Mouse (Mus musculus) limb, embryonic 14.5 days (tissue): ENCODE data around the gene Nrbf2. TPM values are rescaled to one million over a fixed set of nuclear protein-coding genes. Genes with fewer than 3 reads are reported as not detected.
A peak's percentile ranks its signal among the peaks of the same experiment; 100 is the strongest.

Experiments
- ATAC-seq: fragments of 200-750 bp; cut with Nextera tagmentation; 2 replicates; pipeline ENCODE4 v1.8.0; 2017; ENCODE audit warnings: low read depth, moderate number of reproducible peaks, moderate TSS enrichment; ENCODE audit not compliant: low FRiP score
- DNase-seq: peaks from one replicate; pipeline ENCODE4 v3.0.0-alpha.2; 2015; ENCODE audit warnings: low spot score
- H3K27ac ChIP-seq: fragments of 300-500 bp; sonication (generic); replicated peaks from 2 replicates; pipeline ENCODE4 v1.5.1; 2014; ENCODE audit warnings: low read depth, mild to moderate bottlenecking, low read length, moderate library complexity, mixed read lengths
- H3K27me3 ChIP-seq: fragments of 300-500 bp; sonication (generic); 2 replicates; pipeline ENCODE4 v1.6.1; 2014; ENCODE audit warnings: low read length, mixed read lengths; ENCODE audit not compliant: control insufficient read depth, insufficient read depth
- H3K36me3 ChIP-seq: fragments of 300-500 bp; sonication (generic); 2 replicates; pipeline ENCODE4 v1.6.1; 2014; ENCODE audit warnings: mild to moderate bottlenecking, low read length, moderate library complexity, mixed read lengths; ENCODE audit not compliant: control insufficient read depth, insufficient read depth
- H3K4me1 ChIP-seq: fragments of 300-500 bp; sonication (generic); 2 replicates; pipeline ENCODE4 v1.6.1; 2014; ENCODE audit warnings: antibody characterized with exemption, low read length, mixed read lengths; ENCODE audit not compliant: control insufficient read depth, insufficient read depth
- H3K4me2 ChIP-seq: fragments of 300-500 bp; sonication (generic); replicated peaks from 2 replicates; pipeline ENCODE4 v1.6.1; 2014; ENCODE audit warnings: low read depth, mild to moderate bottlenecking, low read length, moderate library complexity; ENCODE audit not compliant: severe bottlenecking
- H3K4me3 ChIP-seq: fragments of 300-500 bp; sonication (generic); replicated peaks from 2 replicates; pipeline ENCODE4 v1.5.1; 2014; ENCODE audit warnings: low read length
- H3K9ac ChIP-seq: fragments of 300-500 bp; sonication (generic); 2 replicates; pipeline ENCODE4 v1.6.1; 2014; ENCODE audit warnings: mild to moderate bottlenecking, low read depth, low read length, moderate library complexity; ENCODE audit not compliant: severe bottlenecking
- H3K9me3 ChIP-seq: fragments of 300-500 bp; sonication (generic); 2 replicates; pipeline ENCODE4 v1.6.1; 2016; ENCODE audit warnings: low read length; ENCODE audit not compliant: control insufficient read depth
- POLR2A ChIP-seq: fragments of 200-500 bp; IDR thresholded peaks from 2 replicates; pipeline ENCODE4 v1.8.0; 2012; ENCODE audit warnings: inconsistent platforms, mild to moderate bottlenecking, moderate library complexity, borderline replicate concordance; ENCODE audit not compliant: insufficient read depth, insufficient read length; ENCODE audit errors: extremely low read depth
- WGBS: fragments of 180-500 bp; shearing (Covaris S2); extraction: QIAGEN DNeasy Blood & Tissue Kit; methylation state at CpG from one replicate; pipeline ENCODE4 v1.1.7; 2014; 5-methylcytosine and 5-hydroxymethylcytosine counted together
- polyA plus RNA-seq, 2 experiments: library from polyadenylated mRNA; depleted of rRNA in 1 of 2; stranded (reverse) in 1 of 2; unstranded in 1 of 2; fragments of >200 nt; fragmentation: Nextera tagmentation in 1 of 2; extraction: Ambion mirVana in 1 of 2; gene quantifications; 2 replicates each; pipeline versions ENCODE4 v1.2.1 to v1.2.3; 2012 to 2014

Gene Nrbf2
- polyA plus RNA-seq, 2 experiments: 16.8 to 38.7 TPM

GRCm38 (mm10) chr10:67311277-67311959 lies 26.3 kb upstream of the Nrbf2 start:
- no peaks in the 10 kb centered on the region for H3K27me3 ChIP-seq
- H3K4me2 ChIP-seq: no peak overlapping the region
- no peaks in the 10 kb centered on the region for H3K9me3 ChIP-seq
- H3K4me3 ChIP-seq: no peak overlapping the region
- 0 out of 2 replicates have a peak, but pooled peaks cover 3% of the 10 kb centered on the region for H3K4me1 ChIP-seq
- H3K36me3 ChIP-seq: no peaks in the 10 kb centered on the region
- H3K9ac ChIP-seq: no peak overlapping the region
- peak; percentile 77 for DNase-seq
- WGBS: 23% methylated on average over 9 of the region's 9 CpGs
- peak; percentile 72 for ATAC-seq
- no peak overlapping the region for H3K27ac ChIP-seq
- TF ChIP-seq POLR2A: peak; percentile 32; the same call in 1 of the 2 replicates

- 79% methylated on average over 7 of the region's 7 CpGs for WGBS
- DNase-seq: no peak
- Histone ChIP-seq H3K4me1 (0 out of 2 replicates have a peak, but pooled peaks cover 3% of the 10 kb centered on the region), H3K9ac (no peak overlapping the region), H3K9me3 (no peaks in the 10 kb centered on the region), H3K27me3 (no peaks in the 10 kb centered on the region), H3K36me3 (no peaks in the 10 kb centered on the region), H3K27ac (no peak overlapping the region), H3K4me3 (no peak overlapping the region), H3K4me2 (no peak overlapping the region)
- TF ChIP-seq POLR2A: no peak
- no peak for ATAC-seq
These were observed 24.5 kb upstream of the Nrbf2 start for GRCm38 (mm10) chr10:67309483-67310138.

GRCm38 (mm10) chr10:67302340-67302739 lies 17.2 kb upstream of the Nrbf2 start:
- ATAC-seq (no peak), DNase-seq (no peak)
- Histone ChIP-seq H3K4me1 (no peaks in the 10 kb centered on the region), H3K36me3 (no peaks in the 10 kb centered on the region), H3K4me2 (no peak overlapping the region), H3K4me3 (no peak overlapping the region), H3K9ac (no peak overlapping the region), H3K9me3 (no peaks in the 10 kb centered on the region), H3K27me3 (no peaks in the 10 kb centered on the region), H3K27ac (no peak overlapping the region)
- 47% methylated on average over 2 of the region's 2 CpGs for WGBS
- no peak for TF ChIP-seq POLR2A

DNA sequence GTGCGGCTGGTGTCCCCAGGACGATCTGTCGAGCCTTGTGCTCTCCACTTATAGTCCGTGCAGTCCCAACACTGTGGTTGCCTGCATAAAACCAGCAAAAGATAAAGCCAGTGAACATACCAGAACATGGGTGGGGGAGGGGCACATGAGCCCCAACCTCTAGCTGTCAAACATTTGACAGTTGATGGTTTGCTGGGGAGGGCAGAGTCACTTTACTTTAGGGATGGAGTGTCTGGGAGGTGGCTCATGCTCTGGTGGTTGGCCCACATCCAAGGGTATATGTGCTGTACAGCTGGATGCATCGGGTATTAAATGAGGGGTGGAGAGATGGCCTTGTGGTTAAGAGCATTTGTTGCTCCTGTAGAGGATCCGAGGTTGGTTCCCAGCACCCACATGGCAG lies 15.9 kb upstream of the Nrbf2 start:
- H3K9me3 ChIP-seq: no peaks in the 10 kb centered on the region
- 97% methylated on average over 6 of the region's 6 CpGs for WGBS
- H3K27me3 ChIP-seq: no peaks in the 10 kb centered on the region
- no peak overlapping the region for H3K27ac ChIP-seq
- H3K4me3 ChIP-seq: no peak overlapping the region
- H3K9ac ChIP-seq: no peak overlapping the region
- H3K36me3 ChIP-seq: no peaks in the 10 kb centered on the region
- H3K4me2 ChIP-seq: no peak overlapping the region
- ATAC-seq (no peak), DNase-seq (no peak)
- no peak for TF ChIP-seq POLR2A
- H3K4me1 ChIP-seq: no peaks in the 10 kb centered on the region

DNA sequence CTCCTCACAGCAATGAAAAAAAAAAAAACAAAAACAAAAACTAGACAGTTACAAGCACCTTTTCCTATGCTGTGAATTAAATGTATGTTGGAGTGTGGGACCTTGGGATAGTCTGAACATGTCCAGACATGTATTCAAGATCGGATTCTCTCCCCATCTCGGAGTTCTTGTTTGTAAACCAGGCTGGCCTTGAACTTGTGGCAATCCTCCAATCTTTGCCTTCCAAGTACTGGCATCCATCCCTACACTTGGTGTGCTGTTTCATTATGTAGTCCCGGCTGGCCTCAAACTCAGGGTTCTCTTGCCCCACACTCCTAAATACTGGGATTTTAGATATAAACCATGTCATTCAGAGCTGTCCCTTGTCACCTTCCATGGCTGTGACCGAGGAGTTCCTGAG lies 14.2 kb upstream of the Nrbf2 start:
- ATAC-seq (no peak), DNase-seq (no peak)
- H3K4me2 ChIP-seq: no peak overlapping the region
- no peaks in the 10 kb centered on the region for H3K36me3 ChIP-seq
- no peaks in the 10 kb centered on the region for H3K27me3 ChIP-seq
- no peak for TF ChIP-seq POLR2A
- H3K4me3 ChIP-seq: no peak overlapping the region
- no peak overlapping the region for H3K9ac ChIP-seq
- no peak overlapping the region for H3K27ac ChIP-seq
- no peaks in the 10 kb centered on the region for H3K9me3 ChIP-seq
- H3K4me1 ChIP-seq: no peaks in the 10 kb centered on the region
- WGBS: 74% methylated on average over 4 of the region's 4 CpGs
